Mouse (Mus musculus): Measurements from ENCODE around the gene Pacrg.

- TF ChIP-seq CTCF (IDR thresholded peaks at IDR 0.05; ENCODE audit: low read depth, low read length) (no peak), POLR2A (IDR thresholded peaks at IDR 0.05; ENCODE audit: extremely low read depth, insufficient read depth, low read length) (no peak)
These were observed 381.4 kb downstream of the Pacrg start for GRCm38 (mm10) chr17:10458743-10459142.

Measured in liver, adult 2 months (tissue).